Mouse (Mus musculus): ENCODE data around the gene Isl2.

DNA sequence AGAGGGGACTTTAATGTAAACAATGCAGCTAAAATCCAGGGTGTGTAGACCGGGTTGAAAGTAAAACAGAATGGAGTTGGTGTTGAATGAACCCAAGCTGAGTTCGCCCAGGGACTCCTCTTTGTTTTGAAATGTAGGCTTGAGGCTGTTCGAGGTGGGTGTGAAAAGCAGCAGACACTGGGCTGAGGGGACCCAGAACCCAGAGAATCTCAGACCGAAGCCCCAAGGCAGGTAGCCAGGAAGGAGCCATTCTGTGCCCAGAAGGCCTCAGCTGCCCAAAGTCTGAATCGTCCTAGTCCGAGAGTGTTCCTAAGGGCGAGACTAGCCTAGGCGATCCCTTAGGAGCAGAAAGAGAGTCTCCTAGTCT, 4.8 kb downstream of the Isl2 start:
- no peak for TF ChIP-seq CTCF (IDR thresholded peaks at IDR 0.05 in 2 of 3, conservative IDR thresholded peaks at IDR 0.05 in 1 of 3; ENCODE audit: control insufficient read depth in 1 of 3, insufficient read depth in 1 of 3, low read depth in 2 of 3, low read length in 3 of 3, poor library complexity in 1 of 3, severe bottlenecking in 1 of 3)
- no peak for TF ChIP-seq CHD1 (IDR thresholded peaks at IDR 0.05; ENCODE audit: low read depth, low read length)
- TF ChIP-seq HCFC1 (IDR thresholded peaks at IDR 0.05; ENCODE audit: low read depth, low read length), result no peak
- no peak for TF ChIP-seq POLR2A (IDR thresholded peaks at IDR 0.05; ENCODE audit: control insufficient read depth in 1 of 2, insufficient read depth in 1 of 2, low read depth in 1 of 2, low read length in 2 of 2, poor library complexity in 1 of 2)
- TF ChIP-seq MYB (IDR thresholded peaks at IDR 0.05; ENCODE audit: low read depth, low read length), result no peak
- TF ChIP-seq ZKSCAN1 (IDR thresholded peaks at IDR 0.05; ENCODE audit: low read depth, low read length), result no peak
- TF ChIP-seq ETS1 (IDR thresholded peaks at IDR 0.05; ENCODE audit: low read depth, low read length), result no peak
